Mouse (Mus musculus): ENCODE results near the gene Tff1. TPM values are rescaled to one million over a fixed set of nuclear protein-coding genes. Genes with fewer than 3 reads are reported as not detected.

Tff1 gene
- 0.24 TPM in 1 of 2 replicates, not detected in the other for polyA plus RNA-seq (2012; rRNA removed)

DNA sequence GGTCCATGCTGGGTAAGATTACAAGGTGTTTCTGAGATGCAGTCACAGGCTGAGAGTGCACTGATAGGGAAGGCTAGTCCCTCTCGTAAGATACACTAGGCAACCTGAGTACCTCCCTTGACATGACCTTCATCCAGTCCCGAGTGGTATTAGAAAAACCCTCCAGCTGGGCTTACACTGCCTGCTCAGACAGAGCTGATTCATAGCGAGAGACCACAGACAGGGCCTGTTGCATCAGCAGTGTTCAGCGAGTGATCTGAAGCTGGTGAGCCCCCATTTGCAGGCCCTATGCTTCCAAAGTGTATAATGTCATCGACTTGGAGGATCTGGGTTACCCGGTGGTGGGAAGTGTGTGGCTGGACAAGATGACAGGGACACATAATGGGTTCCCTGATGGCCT lies at the start of gene Tff1:
TSS of gene Tff1 (minus strand) at position 151 of the 400 bp plus-strand sequence.

DNA sequence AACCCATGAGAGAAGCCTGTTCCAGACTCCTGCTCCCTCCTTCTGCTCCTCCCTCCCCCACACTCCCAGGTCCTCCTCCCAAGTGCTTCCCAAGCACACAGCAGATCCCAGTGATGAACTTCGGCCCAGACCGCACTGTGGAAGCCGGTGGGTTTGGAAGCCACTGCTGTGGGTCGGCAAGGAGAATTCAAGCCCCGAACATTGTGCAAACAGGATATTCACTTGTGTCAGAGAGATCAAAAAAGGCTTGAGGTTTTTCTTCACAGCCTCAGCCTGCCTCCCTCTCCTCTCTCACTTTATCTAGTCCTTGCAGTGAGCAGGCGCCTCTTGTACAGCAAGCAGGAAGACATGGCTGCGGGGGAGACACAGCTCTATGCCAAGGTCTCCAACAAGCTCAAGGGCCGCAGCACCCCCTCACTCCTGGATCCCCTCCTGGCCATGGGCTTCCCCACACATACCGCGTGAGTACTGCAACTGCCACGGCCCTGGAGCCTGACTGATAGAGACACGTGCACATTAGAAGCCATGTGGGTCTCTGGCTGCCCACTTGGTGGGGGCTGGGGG lies 42.8 kb upstream of the Tff1 start, which contains the start of gene Ubash3a:
TSS of gene Ubash3a (plus strand) at position 103 of the 564 bp plus-strand sequence.

DNA sequence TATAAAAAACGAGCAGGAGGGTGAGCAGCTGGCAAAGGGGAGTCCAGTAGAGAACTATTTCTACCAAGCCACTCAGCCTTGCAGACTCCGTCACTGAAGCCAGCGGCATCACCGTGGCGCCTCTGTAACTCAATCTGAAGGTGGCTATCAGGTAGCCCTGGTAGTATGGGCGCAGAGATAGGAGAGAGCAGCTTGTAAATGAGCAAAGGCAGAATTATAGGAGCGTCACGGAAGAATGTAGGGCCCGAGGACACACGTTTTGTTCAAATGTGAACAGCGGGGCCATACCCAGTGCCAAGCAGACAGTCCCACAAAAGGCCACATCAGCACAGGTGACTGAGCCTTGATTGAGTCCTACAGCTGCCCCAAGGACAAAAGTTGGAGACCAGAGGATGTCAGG lies 33.8 kb upstream of the Tff1 start, which contains the start of gene Tmprss3:
TSS of gene Tmprss3 (minus strand) at position 101 of the 400 bp plus-strand sequence.

DNA sequence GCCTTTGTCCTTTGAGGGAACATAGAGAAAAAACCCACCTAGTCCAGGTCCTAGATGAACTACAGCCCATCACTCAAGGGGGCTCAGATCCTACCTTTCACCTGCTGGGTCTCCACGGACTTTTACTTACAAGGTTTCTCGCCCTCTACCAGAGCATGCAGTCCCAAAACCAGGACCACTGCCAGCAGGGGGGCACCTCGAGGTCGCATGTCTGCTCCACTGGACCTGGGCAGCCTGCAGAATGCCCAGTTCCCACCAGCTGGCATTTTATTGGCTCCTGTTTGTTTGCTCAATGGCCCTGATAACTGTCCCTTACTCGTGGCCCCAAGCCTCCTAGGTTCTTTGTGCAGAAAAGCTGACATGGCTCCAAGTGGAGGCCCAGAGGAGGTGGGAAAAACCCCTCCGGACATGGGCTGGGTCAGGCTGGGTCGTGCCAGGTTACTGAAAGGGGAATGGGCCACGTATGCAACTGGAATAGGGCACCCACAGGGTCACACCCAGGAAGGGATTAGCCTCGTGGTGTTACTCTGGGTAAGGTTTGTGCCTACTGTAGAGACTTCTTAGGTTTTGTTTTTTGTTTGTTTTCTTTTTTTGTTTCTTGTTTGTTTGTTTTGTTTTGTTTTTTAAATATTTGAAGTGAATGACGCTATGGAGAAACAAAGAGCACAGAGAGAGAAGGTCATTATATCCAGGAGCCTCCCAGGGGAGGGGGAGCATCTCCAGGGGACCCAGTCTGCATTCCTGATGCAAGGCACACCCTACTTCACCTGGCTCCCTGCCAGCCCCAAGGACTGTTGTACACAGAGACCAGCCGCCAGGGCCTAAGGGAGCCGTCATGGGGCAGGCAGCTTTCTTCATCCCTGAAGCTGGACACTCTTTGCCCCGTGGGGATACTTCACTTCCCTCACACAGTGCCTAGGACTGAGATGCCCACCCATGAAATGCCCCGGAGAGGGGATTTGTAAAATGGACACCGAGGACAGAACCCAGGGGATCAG lies 20.7 kb downstream of the Tff1 start, which contains the start of gene Tff2:
TSS of gene Tff2 (minus strand) at position 243 of the 998 bp plus-strand sequence.

DNA sequence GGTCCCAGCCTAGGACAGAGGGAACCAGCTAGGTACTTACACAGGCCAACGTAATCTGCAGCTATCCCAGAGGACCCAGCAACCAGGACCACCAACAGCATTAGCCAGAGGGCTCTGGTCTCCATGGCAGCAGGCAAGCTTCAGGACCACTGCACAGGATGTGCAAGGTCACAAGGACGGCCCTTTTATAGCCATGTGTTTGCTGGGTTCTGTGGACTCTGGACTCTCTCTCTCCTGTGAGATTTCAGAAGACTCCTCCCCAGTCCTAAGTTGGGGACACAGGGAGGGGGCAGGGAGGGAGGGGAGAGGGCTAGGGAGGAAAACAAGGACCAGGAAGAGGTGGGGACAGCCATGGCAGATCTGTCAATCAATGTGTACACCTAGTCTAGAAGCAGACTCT lies 35.6 kb downstream of the Tff1 start, which contains the start of gene Tff3:
TSS of gene Tff3 (minus strand) at position 195 of the 400 bp plus-strand sequence.

Other genes starting within 250 kb of the Tff1 start
- not detected in 2 replicates for gene Umodl1, start 210.6 kb downstream of the Tff1 start, polyA plus RNA-seq (2012; rRNA removed)
- gene Abcg1, start 107.6 kb downstream of the Tff1 start, polyA plus RNA-seq (2012; rRNA removed) = 5.5 and 5.8 TPM in 2 replicates
- 6,008 and 6,282 TPM in 2 replicates for gene Tff3, start 35.6 kb downstream of the Tff1 start, polyA plus RNA-seq (2012; rRNA removed)
- 2.7 and 112 TPM in 2 replicates for gene Tff2, start 21.0 kb downstream of the Tff1 start, polyA plus RNA-seq (2012; rRNA removed)
- not detected in 2 replicates for gene Tmprss3, start 33.7 kb upstream of the Tff1 start, polyA plus RNA-seq (2012; rRNA removed)
- gene Ubash3a, start 42.6 kb upstream of the Tff1 start, polyA plus RNA-seq (2012; rRNA removed) = 0.61 and 0.63 TPM in 2 replicates
- 0.47 and 0.78 TPM in 2 replicates for gene Rsph1, start 112.1 kb upstream of the Tff1 start, polyA plus RNA-seq (2012; rRNA removed)
- gene Slc37a1, start 121.5 kb upstream of the Tff1 start, polyA plus RNA-seq (2012; rRNA removed) = 300 and 305 TPM in 2 replicates
- gene Pde9a, start 220.9 kb upstream of the Tff1 start, polyA plus RNA-seq (2012; rRNA removed) = 290 and 464 TPM in 2 replicates